Mouse (Mus musculus) forebrain, embryonic 10.5 days (tissue): ENCODE measurements around the gene Slc15a1. TPM values are rescaled to one million over a fixed set of nuclear protein-coding genes. Genes with fewer than 3 reads are reported as not detected.

ENCODE experiments used
- DNase-seq: peaks from one replicate; pipeline ENCODE4 v3.0.0-alpha.2; 2017; ENCODE audit warnings: low spot score; ENCODE audit errors: extremely low spot score
- H3K27ac ChIP-seq: fragments of 300-500 bp; sonication (generic); 2 replicates; pipeline ENCODE4 v1.5.1; 2016; ENCODE audit warnings: mild to moderate bottlenecking
- H3K27me3 ChIP-seq: fragments of 300-500 bp; sonication (generic); 2 replicates; pipeline ENCODE4 v1.6.1; 2016; ENCODE audit warnings: mild to moderate bottlenecking; ENCODE audit not compliant: poor library complexity, severe bottlenecking
- H3K36me3 ChIP-seq: fragments of 300-500 bp; sonication (generic); replicated peaks from 2 replicates; pipeline ENCODE4 v1.6.1; 2016; ENCODE audit warnings: mild to moderate bottlenecking, moderate library complexity
- H3K4me1 ChIP-seq: fragments of 300-500 bp; sonication (generic); 2 replicates; pipeline ENCODE4 v1.6.1; 2016
- H3K4me3 ChIP-seq: fragments of 300-500 bp; sonication (generic); 2 replicates; pipeline ENCODE4 v1.5.1; 2016; ENCODE audit warnings: mild to moderate bottlenecking, moderate library complexity
- H3K9me3 ChIP-seq: fragments of 300-500 bp; sonication (generic); 2 replicates; pipeline ENCODE4 v1.6.1; 2016; ENCODE audit warnings: mild to moderate bottlenecking, moderate library complexity
- WGBS: fragments of 180-500 bp; shearing (Covaris S2); methylation state at CpG from one replicate; pipeline ENCODE4 v1.1.7; 2016; 5-methylcytosine and 5-hydroxymethylcytosine counted together
- polyA plus RNA-seq: library from polyadenylated mRNA; unstranded; fragments of >200 nt; fragmentation: Nextera tagmentation; extraction: Ambion mirVana; gene quantifications from 2 replicates; pipeline ENCODE4 v1.2.1, GENCODE M21; 2016

Gene Slc15a1
- polyA plus RNA-seq, 1 experiment from 2014 or later: not detected

DNA sequence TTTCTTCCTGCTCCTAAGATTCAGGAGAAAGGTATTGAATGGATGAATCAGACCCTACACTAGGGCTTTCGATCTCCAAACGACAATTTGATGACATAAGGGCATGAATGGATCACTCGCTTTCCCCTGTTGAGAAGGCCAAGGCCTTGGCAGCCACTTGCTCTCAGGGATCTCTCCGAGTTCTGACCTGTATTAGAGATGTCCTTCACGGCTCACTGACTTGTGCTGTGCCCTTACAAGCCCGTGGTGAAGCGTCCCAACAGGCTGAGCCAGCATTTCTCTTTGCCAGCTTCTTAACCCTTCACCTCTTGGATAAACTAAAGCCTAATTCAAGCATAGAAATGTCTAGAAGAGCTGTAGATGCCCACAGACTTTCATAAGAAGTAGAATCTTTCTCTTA, 22.9 kb downstream of the Slc15a1 start:
- WGBS: 81% methylated on average over 7 of the region's 7 CpGs
- H3K4me3 ChIP-seq: no peak overlapping the region
- no peaks in the 10 kb centered on the region for H3K9me3 ChIP-seq
- DNase-seq: no peak
- H3K4me1 ChIP-seq: no peaks in the 10 kb centered on the region
- H3K27me3 ChIP-seq: no peaks in the 10 kb centered on the region
- no peak overlapping the region for H3K27ac ChIP-seq
- H3K36me3 ChIP-seq: no peaks in the 10 kb centered on the region

- Histone ChIP-seq H3K27me3 (no peaks in the 10 kb centered on the region), H3K9me3 (no peaks in the 10 kb centered on the region), H3K36me3 (no peaks in the 10 kb centered on the region), H3K27ac (no peak overlapping the region), H3K4me3 (no peak overlapping the region), H3K4me1 (no peaks in the 10 kb centered on the region)
- DNase-seq: no peak
- 91% methylated on average over 2 of the region's 2 CpGs for WGBS
These were observed 23.5 kb downstream of the Slc15a1 start for GRCm38 (mm10) chr14:121481591-121481990.

DNA sequence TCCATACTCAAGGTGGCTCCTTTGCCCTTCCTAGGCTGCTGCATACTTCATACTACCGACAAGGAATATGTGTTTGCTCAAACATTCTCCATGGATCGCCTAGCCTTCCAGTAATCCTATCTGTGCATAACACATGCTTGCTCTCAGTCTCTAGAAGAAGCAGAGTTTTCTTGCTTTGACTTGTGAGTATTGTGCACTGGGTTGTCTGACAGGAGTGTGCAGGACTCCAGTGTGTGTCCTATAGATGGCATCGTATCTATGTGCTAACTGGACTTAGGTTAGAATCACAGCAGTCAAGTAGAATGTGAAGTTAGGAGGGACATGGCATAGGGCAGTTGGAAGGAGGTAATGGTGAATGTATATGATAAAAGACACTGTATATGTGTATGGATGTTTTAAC, 26.0 kb downstream of the Slc15a1 start:
- Histone ChIP-seq H3K27me3 (no peaks in the 10 kb centered on the region), H3K9me3 (no peaks in the 10 kb centered on the region)

DNA sequence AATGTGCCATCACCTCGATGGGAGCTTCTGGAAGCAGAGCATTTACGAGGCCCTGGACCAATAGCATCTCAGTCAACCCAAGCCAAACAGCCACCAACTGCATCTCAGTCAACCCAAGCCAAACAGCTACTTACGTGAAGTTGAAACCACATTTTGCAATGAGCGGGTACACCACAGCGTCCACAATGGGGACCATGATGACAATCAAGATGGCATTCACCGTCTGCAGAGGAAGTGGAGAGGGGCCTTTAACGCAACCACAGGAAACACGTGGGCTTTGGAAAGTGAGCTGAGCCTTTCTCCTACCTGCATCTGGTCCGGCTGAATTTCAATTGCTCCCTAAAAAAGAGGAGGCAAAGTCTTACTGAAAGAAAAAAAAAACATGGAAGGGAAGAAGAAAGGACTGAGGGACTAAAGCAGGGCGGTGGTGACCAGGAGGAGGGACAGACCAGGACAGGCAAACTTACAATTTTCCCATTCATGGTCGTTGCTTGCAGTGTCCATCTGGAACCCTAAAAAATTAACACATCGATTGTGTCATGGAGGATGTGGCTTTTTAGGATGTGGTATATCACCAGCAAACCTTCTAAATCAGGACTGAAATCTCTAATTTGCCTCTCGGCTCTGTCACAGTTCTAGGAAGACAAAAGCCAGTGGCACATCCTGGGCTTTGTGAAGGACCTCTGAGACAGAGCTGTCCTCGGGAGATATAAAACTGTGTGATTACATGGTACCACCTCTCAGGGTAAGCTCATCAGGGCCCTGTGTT, 26.9 kb downstream of the Slc15a1 start:
- Histone ChIP-seq H3K4me1 (no peaks in the 10 kb centered on the region), H3K27ac (no peak overlapping the region), H3K27me3 (no peaks in the 10 kb centered on the region), H3K36me3 (no peaks in the 10 kb centered on the region), H3K9me3 (no peaks in the 10 kb centered on the region), H3K4me3 (no peak overlapping the region)
- WGBS: 88% methylated on average over 14 of the region's 14 CpGs
- DNase-seq: no peak

More for the DNA sequence above, 26.0 kb downstream of the Slc15a1 start:
- no peak overlapping the region for H3K27ac ChIP-seq
- DNase-seq: no peak
- H3K4me1 ChIP-seq: no peaks in the 10 kb centered on the region
- H3K4me3 ChIP-seq: no peak overlapping the region
- 86% methylated on average over 3 of the region's 3 CpGs for WGBS
- H3K36me3 ChIP-seq: no peaks in the 10 kb centered on the region

GRCm38 (mm10) chr14:121473869-121474268, 31.2 kb downstream of the Slc15a1 start:
- 90% methylated on average over 4 of the region's 4 CpGs for WGBS
- Histone ChIP-seq H3K4me3 (no peak overlapping the region), H3K4me1 (no peaks in the 10 kb centered on the region), H3K27me3 (no peaks in the 10 kb centered on the region), H3K36me3 (no peaks in the 10 kb centered on the region), H3K9me3 (no peaks in the 10 kb centered on the region), H3K27ac (no peak overlapping the region)
- no peak for DNase-seq

DNA sequence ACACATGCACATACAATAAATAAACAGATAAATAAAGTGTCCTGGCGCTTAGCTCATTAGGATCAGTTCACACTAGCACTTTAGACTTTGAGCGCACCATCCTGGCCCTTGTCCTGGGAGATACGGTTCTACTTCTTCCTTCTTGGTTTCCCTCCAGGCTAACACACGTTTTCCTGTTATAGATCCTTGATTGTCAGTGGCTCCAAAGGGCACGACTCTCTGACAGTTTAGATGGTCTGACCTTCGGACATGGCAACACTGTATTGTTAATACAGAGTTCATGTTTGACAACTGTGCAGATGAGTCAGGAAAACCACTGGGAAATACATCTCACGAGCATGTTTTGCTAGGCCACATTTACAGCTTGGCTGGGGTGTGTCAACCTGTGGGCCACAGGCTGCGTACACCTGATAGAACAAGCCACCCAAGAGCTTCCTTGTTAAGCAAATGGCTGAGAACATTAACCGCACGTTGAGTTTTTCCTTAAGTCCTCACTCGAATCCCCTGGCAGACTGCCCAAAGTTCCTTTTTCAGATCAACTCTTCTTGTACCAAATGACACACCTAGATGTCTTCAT, 33.4 kb downstream of the Slc15a1 start:
- no peaks in the 10 kb centered on the region for H3K27me3 ChIP-seq
- H3K27ac ChIP-seq: no peak overlapping the region
- 87% methylated on average over 11 of the region's 11 CpGs for WGBS
- H3K4me1 ChIP-seq: no peaks in the 10 kb centered on the region
- H3K36me3 ChIP-seq: no peaks in the 10 kb centered on the region
- no peak for DNase-seq
- no peak overlapping the region for H3K4me3 ChIP-seq
- H3K9me3 ChIP-seq: no peaks in the 10 kb centered on the region

- no peaks in the 10 kb centered on the region for H3K4me1 ChIP-seq
These were observed 35.5 kb downstream of the Slc15a1 start for GRCm38 (mm10) chr14:121469601-121470000.

DNA sequence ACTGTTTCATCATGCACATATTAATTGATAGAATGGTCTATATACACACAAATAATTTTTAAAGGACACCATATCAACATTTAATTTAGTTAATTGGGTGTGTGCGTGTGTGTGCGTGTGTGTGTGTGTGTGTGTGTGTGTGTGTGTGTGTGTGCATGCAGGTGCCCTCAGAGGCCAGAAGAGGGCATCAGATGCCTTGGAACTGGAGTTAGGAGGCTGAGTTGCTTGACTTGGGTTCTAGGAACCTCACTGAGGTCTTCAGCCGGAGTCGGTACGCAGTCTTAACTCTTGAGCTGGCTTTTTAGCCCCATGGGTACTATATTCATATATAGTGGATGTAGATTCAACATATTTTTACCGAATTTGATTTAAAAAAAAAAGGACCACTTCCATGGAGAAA, 37.4 kb downstream of the Slc15a1 start:
- H3K36me3 ChIP-seq: no peaks in the 10 kb centered on the region
- peaks cover 3% of the 10 kb centered on the region; the same call in 1 of the 2 replicates for H3K4me1 ChIP-seq
- no peaks in the 10 kb centered on the region for H3K9me3 ChIP-seq
- H3K27ac ChIP-seq: no peak overlapping the region
- no peak for DNase-seq
- H3K4me3 ChIP-seq: no peak overlapping the region
- WGBS: 95% methylated on average over 6 of the region's 6 CpGs
- no peaks in the 10 kb centered on the region for H3K27me3 ChIP-seq

More at GRCm38 (mm10) chr14:121469601-121470000, 35.5 kb downstream of the Slc15a1 start:
- H3K9me3 ChIP-seq: no peaks in the 10 kb centered on the region
- H3K27ac ChIP-seq: no peak overlapping the region
- H3K36me3 ChIP-seq: no peaks in the 10 kb centered on the region
- no peaks in the 10 kb centered on the region for H3K27me3 ChIP-seq
- H3K4me3 ChIP-seq: no peak overlapping the region
- DNase-seq: no peak

- no peaks in the 10 kb centered on the region for H3K27me3 ChIP-seq
- 90% methylated on average over 4 of the region's 4 CpGs for WGBS
These were observed 38.6 kb downstream of the Slc15a1 start for GRCm38 (mm10) chr14:121466501-121466900.

GRCm38 (mm10) chr14:121464318-121464717, 40.7 kb downstream of the Slc15a1 start:
- no peak for DNase-seq
- Histone ChIP-seq H3K27me3 (no peaks in the 10 kb centered on the region), H3K4me1 (peaks cover 5% of the 10 kb centered on the region; the same call in 1 of the 2 replicates), H3K4me3 (no peak overlapping the region), H3K36me3 (no peaks in the 10 kb centered on the region), H3K27ac (no peak overlapping the region), H3K9me3 (no peaks in the 10 kb centered on the region)
- 95% methylated on average over 2 of the region's 2 CpGs for WGBS

More at GRCm38 (mm10) chr14:121466501-121466900, 38.6 kb downstream of the Slc15a1 start:
- no peaks in the 10 kb centered on the region for H3K9me3 ChIP-seq
- no peaks in the 10 kb centered on the region for H3K36me3 ChIP-seq
- H3K27ac ChIP-seq: no peak overlapping the region
- DNase-seq: no peak
- no peak overlapping the region for H3K4me3 ChIP-seq
- peaks cover 5% of the 10 kb centered on the region; the same call in 1 of the 2 replicates for H3K4me1 ChIP-seq

GRCm38 (mm10) chr14:121462756-121463155, 42.3 kb downstream of the Slc15a1 start:
- no peak overlapping the region for H3K27ac ChIP-seq
- no peak overlapping the region for H3K4me3 ChIP-seq
- H3K27me3 ChIP-seq: no peaks in the 10 kb centered on the region
- DNase-seq: no peak
- H3K9me3 ChIP-seq: no peaks in the 10 kb centered on the region
- 57% methylated on average over 5 of the region's 5 CpGs for WGBS
- peaks cover 5% of the 10 kb centered on the region; the same call in 1 of the 2 replicates for H3K4me1 ChIP-seq
- no peaks in the 10 kb centered on the region for H3K36me3 ChIP-seq

GRCm38 (mm10) chr14:121460966-121461365, 44.1 kb downstream of the Slc15a1 start:
- H3K4me3 ChIP-seq: no peak overlapping the region
- no peaks in the 10 kb centered on the region for H3K27me3 ChIP-seq
- no peak overlapping the region for H3K27ac ChIP-seq
- H3K36me3 ChIP-seq: no peaks in the 10 kb centered on the region
- DNase-seq: no peak
- no peaks in the 10 kb centered on the region for H3K9me3 ChIP-seq
- peaks cover 5% of the 10 kb centered on the region; the same call in 1 of the 2 replicates for H3K4me1 ChIP-seq
- 87% methylated on average over 3 of the region's 3 CpGs for WGBS

DNA sequence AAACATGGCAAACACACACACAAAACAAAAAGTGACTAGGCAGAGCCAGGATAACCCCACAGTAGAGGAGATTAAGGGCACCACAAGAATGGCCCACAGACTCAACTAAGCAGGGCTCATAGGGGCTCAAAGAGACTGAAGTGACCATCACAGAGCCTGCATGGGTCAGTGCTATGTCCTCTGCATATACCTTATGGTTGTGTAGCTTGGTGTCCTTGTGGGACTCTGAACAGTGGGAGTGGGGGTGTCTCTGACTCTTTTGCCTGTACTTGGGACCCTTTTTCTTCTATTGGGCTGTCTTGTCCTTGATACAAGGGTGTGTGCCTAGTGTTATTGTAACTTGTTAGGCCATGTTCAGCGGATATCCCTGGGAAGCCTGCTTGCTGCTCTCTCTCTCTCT, 46.5 kb downstream of the Slc15a1 start:
- WGBS: 64% methylated on average over 1 of the region's 1 CpGs

More for the DNA sequence above, 46.5 kb downstream of the Slc15a1 start:
- Histone ChIP-seq H3K27me3 (no peaks in the 10 kb centered on the region), H3K4me3 (no peak overlapping the region), H3K9me3 (no peaks in the 10 kb centered on the region), H3K27ac (no peak overlapping the region), H3K36me3 (no peaks in the 10 kb centered on the region), H3K4me1 (peaks cover 5% of the 10 kb centered on the region; the same call in 1 of the 2 replicates)
- no peak for DNase-seq
